Mouse (Mus musculus): Measurements from ENCODE around the gene Gm17428.

- no peak for TF ChIP-seq CTCF (conservative IDR thresholded peaks at IDR 0.05 in 1 of 2, IDR thresholded peaks at IDR 0.05 in 1 of 2; ENCODE audit: low read depth in 2 of 2, low read length in 2 of 2)
- TF ChIP-seq MXI1 (IDR thresholded peaks at IDR 0.05; ENCODE audit: low read depth, low read length), result no peak
- TF ChIP-seq ZKSCAN1 (IDR thresholded peaks at IDR 0.05; ENCODE audit: borderline replicate concordance, low read depth, low read length), result no peak
- TF ChIP-seq NRF1 (IDR thresholded peaks at IDR 0.05; ENCODE audit: low read depth, low read length), result no peak
- no peak for TF ChIP-seq ETS1 (conservative IDR thresholded peaks at IDR 0.05; ENCODE audit: low read depth, low read length)
- no peak for TF ChIP-seq HCFC1 (IDR thresholded peaks at IDR 0.05; ENCODE audit: low read depth, low read length)
- no peak for TF ChIP-seq CHD2 (IDR thresholded peaks at IDR 0.05; ENCODE audit: low read length)
Observed at GRCm38 (mm10) chr14:54965044-54965443, 11.7 kb upstream of the Gm17428 start.

Measured in CH12.LX (cell line).